Mouse (Mus musculus): Measurements from ENCODE around the gene Pip5k1b. TPM values are rescaled to one million over a fixed set of nuclear protein-coding genes. Genes with fewer than 3 reads are reported as not detected.
A peak's percentile ranks its signal among the peaks of the same experiment; 100 is the strongest.

Gene Pip5k1b
- polyA plus RNA-seq, 1 experiment from 2014 or later: 12.3 TPM

DNA sequence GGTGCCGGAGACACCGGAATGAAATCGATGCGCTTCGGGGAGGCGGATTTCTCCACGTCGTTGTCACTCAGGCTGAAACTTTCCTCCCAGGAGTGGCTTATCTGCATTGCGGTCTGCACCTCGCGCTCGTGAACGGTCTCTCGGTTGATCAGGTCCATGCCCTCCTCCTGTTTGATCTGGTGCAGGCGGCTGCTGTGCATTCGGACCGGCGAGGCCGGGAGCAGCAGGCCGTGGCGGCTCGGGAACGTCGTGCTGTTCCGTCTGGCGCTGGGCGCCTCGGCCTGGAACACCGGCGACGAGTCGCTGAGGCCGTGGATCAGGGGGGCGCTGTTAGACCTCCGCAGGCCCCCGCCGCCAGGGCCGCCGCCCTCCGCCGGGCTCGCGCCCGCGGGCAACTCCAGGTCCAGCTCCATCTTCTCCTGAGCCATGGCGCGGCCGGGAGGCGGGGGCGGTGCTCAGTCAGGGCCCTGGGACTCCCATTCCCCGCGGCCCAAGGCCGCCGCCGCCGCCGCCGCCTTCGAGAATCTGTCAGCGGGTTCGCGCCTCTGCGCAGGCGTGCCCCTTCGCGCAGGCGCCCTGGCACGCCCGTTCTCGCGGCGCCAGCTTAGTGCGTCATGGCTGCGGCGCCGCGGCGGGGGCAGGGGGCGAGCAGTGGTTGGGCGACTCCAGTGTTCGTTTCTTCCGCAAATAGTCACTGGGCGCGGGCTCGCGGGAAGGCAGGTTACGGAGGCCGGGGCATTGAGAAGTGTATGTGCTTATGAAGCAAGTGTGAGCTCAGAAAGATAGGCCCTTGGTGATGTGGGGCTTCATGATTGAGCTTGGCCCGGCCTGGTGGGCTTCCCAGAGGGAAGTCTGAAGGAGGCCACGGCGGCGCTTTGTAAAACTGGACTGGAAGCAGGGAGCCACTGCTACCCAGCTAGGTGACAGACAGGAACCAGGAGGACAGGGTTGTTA is 78.5 kb downstream of the Pip5k1b start, which contains the start of gene Fam122a:
Gene Fam122a, minus strand, starts transcription at position 428 of the 954 bp plus-strand sequence.
- peak within 1 kb of the TSS; percentile 91 for H3K4me2 ChIP-seq
- no peaks in the 10 kb centered on the region; the same call in 1 of the 2 replicates for H3K36me3 ChIP-seq (ENCODE audit: control insufficient read depth, insufficient read depth, low read length)
- peak within 1 kb of the TSS; percentile 50 for H3K4me3 ChIP-seq (ENCODE audit: low read depth, low read length)
- H3K27me3 ChIP-seq (ENCODE audit: control insufficient read depth, insufficient read depth, low read length): no peaks in the 10 kb centered on the region
- peak within 1 kb of the TSS; percentile 95 for H3K27ac ChIP-seq (ENCODE audit: low read depth, low read length)
- no peaks in the 10 kb centered on the region for H3K9me3 ChIP-seq (replicated peaks; ENCODE audit: control insufficient read depth, low read length)
- peaks cover 14% of the 10 kb centered on the region for H3K4me1 ChIP-seq (ENCODE audit: control insufficient read depth, insufficient read depth, low read length)
- WGBS (ENCODE audit: insufficient replicate concordance): under 1% methylated on average over 92 of the region's 92 CpGs
- ATAC-seq (replicated peaks; ENCODE audit: insufficient number of reproducible peaks, low FRiP score, low TSS enrichment): peak; percentile 92
- peak within 1 kb of the TSS; percentile 90 for H3K9ac ChIP-seq (ENCODE audit: low read depth, low read length)

DNA sequence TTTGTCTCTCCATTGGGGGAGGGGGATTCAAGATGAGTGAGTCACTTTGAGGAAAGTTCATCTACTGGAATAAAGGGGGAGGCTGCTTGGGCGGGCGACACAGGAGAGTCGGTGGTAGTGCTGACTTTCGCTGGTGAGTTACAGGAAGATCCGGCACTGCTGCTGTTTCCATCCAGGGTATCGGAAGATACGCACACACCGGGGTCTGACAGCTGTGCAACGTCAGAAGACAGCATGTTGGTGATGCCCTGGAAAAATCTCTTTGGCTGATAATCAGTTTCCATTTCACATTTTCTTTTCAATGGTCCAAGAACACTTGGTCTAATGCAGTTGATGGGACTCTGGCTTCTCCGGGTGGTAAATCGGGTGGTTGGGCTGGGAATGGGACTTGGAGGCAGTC is 79.2 kb downstream of the Pip5k1b start:
- no peak for ATAC-seq (replicated peaks; ENCODE audit: insufficient number of reproducible peaks, low FRiP score, low TSS enrichment)
- Histone ChIP-seq H3K4me2 (peak overlapping the region; percentile 91), H3K36me3 (ENCODE audit: control insufficient read depth, insufficient read depth, low read length) (no peaks in the 10 kb centered on the region; the same call in 1 of the 2 replicates), H3K27ac (ENCODE audit: low read depth, low read length) (peak overlapping the region; percentile 95), H3K27me3 (ENCODE audit: control insufficient read depth, insufficient read depth, low read length) (no peaks in the 10 kb centered on the region), H3K4me3 (ENCODE audit: low read depth, low read length) (peak overlapping the region; percentile 50), H3K4me1 (ENCODE audit: control insufficient read depth, insufficient read depth, low read length) (peaks cover 14% of the 10 kb centered on the region), H3K9ac (ENCODE audit: low read depth, low read length) (peak overlapping the region; percentile 90), H3K9me3 (replicated peaks; ENCODE audit: control insufficient read depth, low read length) (no peaks in the 10 kb centered on the region)
- WGBS (ENCODE audit: insufficient replicate concordance): under 1% methylated on average over 11 of the region's 11 CpGs

DNA sequence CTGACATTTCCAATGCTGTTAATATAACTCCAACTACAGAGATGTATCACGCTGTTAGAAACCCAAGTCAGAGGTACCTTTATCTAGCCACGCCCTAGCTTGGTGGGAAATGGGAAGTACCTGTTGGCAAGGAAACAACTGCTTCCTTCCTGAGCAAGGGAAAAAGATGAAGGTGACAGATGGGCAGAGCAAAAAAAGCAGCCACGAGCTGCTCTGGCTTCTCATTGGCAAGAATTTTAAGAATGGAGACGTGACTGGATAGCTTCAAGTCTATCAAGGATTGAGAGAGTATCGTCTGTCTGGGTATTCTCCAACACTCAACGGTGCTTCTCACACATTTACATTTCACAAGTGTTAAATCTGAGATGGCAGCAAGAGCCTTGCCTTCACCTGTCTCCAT is 80.4 kb downstream of the Pip5k1b start:
- no peak for ATAC-seq (replicated peaks; ENCODE audit: insufficient number of reproducible peaks, low FRiP score, low TSS enrichment)
- peaks cover 14% of the 10 kb centered on the region for H3K4me1 ChIP-seq (ENCODE audit: control insufficient read depth, insufficient read depth, low read length)
- H3K36me3 ChIP-seq (ENCODE audit: control insufficient read depth, insufficient read depth, low read length): no peaks in the 10 kb centered on the region; the same call in 1 of the 2 replicates
- H3K27me3 ChIP-seq (ENCODE audit: control insufficient read depth, insufficient read depth, low read length): no peaks in the 10 kb centered on the region
- 44% methylated on average over 6 of the region's 6 CpGs for WGBS (ENCODE audit: insufficient replicate concordance)
- H3K9ac ChIP-seq (ENCODE audit: low read depth, low read length): no peak overlapping the region
- H3K27ac ChIP-seq (ENCODE audit: low read depth, low read length): no peak overlapping the region
- H3K4me2 ChIP-seq: peak overlapping the region; percentile 49
- no peak overlapping the region for H3K4me3 ChIP-seq (ENCODE audit: low read depth, low read length)
- no peaks in the 10 kb centered on the region for H3K9me3 ChIP-seq (replicated peaks; ENCODE audit: control insufficient read depth, low read length)

DNA sequence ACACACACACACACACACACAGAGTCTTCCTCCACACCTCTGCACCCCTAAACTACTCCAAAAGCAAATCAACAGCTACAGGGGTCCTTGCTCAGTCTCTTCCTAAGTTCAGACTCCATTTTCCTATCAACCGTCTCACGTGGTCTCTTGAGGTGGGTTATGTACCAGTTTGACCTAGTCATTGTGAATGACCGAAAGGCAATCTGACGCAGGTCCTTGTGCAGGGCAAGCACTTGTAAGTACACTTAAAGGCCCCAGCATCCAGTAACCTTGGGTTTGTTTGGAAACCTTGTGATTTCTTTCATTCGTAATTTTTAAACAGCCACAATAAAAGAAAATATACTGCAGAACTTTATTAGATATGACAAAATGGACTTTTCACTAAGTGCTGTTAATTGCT is 83.2 kb downstream of the Pip5k1b start:
- Histone ChIP-seq H3K4me1 (ENCODE audit: control insufficient read depth, insufficient read depth, low read length) (peaks cover 22% of the 10 kb centered on the region), H3K36me3 (ENCODE audit: control insufficient read depth, insufficient read depth, low read length) (no peaks in the 10 kb centered on the region; the same call in 1 of the 2 replicates), H3K4me3 (ENCODE audit: low read depth, low read length) (no peak overlapping the region), H3K4me2 (no peak overlapping the region), H3K9me3 (replicated peaks; ENCODE audit: control insufficient read depth, low read length) (no peaks in the 10 kb centered on the region), H3K27me3 (ENCODE audit: control insufficient read depth, insufficient read depth, low read length) (no peaks in the 10 kb centered on the region), H3K9ac (ENCODE audit: low read depth, low read length) (no peak overlapping the region), H3K27ac (ENCODE audit: low read depth, low read length) (no peak overlapping the region)
- no peak for ATAC-seq (replicated peaks; ENCODE audit: insufficient number of reproducible peaks, low FRiP score, low TSS enrichment)
- WGBS (ENCODE audit: insufficient replicate concordance): 90% methylated on average over 5 of the region's 5 CpGs

DNA sequence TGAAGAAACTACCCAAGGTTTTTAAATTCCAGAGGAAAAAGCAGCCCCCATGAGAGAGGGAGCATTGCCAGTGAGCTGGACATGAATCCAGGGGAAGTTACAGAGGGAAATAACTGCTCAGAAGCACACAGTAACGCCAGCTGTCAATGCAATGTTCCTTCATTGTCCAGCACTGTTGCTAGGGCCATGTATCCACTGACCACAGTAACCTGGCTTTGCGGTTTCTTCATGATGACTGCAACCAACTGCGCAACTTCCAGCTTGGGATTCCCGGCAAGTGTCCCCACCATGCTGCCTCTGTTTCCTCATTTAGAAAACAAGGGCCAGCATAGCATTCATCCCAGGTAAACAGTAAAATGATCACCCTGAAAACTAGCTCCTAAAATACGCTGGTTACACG is 84.1 kb downstream of the Pip5k1b start:
- Histone ChIP-seq H3K4me1 (ENCODE audit: control insufficient read depth, insufficient read depth, low read length) (peaks cover 22% of the 10 kb centered on the region), H3K27me3 (ENCODE audit: control insufficient read depth, insufficient read depth, low read length) (no peaks in the 10 kb centered on the region), H3K36me3 (ENCODE audit: control insufficient read depth, insufficient read depth, low read length) (no peaks in the 10 kb centered on the region; the same call in 1 of the 2 replicates), H3K4me2 (no peak overlapping the region), H3K9me3 (replicated peaks; ENCODE audit: control insufficient read depth, low read length) (no peaks in the 10 kb centered on the region), H3K27ac (ENCODE audit: low read depth, low read length) (no peak overlapping the region), H3K9ac (ENCODE audit: low read depth, low read length) (no peak overlapping the region), H3K4me3 (ENCODE audit: low read depth, low read length) (no peak overlapping the region)
- 88% methylated on average over 6 of the region's 6 CpGs for WGBS (ENCODE audit: insufficient replicate concordance)
- no peak for ATAC-seq (replicated peaks; ENCODE audit: insufficient number of reproducible peaks, low FRiP score, low TSS enrichment)

DNA sequence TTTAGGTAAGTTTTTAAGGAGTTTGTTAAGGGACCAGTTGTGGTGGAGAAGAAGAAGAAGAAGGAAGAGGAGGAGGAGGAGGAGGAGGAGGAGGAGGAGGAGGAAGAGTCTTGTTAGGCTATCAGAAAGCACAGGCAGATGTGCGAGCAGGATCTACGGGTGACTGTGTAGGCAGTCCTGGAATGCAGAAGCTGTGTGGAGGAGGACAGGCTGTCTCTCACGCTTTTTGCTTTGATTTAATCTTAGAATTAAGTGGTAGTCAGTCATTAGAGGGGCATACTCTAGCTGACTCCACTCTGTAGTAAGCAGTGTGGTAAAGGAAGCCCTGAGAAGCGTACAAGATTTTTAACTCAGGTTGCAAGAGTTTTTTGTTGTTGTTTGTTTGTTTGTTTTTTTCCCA is 86.5 kb downstream of the Pip5k1b start:
- peak overlapping the region; percentile 65; the same call in 1 of the 2 replicates for H3K27ac ChIP-seq (ENCODE audit: low read depth, low read length)
- H3K9me3 ChIP-seq (replicated peaks; ENCODE audit: control insufficient read depth, low read length): no peaks in the 10 kb centered on the region
- no peak for ATAC-seq (replicated peaks; ENCODE audit: insufficient number of reproducible peaks, low FRiP score, low TSS enrichment)

GRCm38 (mm10) chr19:24468616-24469015 is 87.1 kb downstream of the Pip5k1b start:
- H3K9me3 ChIP-seq (replicated peaks; ENCODE audit: control insufficient read depth, low read length): no peaks in the 10 kb centered on the region
- no peak overlapping the region for H3K9ac ChIP-seq (ENCODE audit: low read depth, low read length)
- H3K4me1 ChIP-seq (ENCODE audit: control insufficient read depth, insufficient read depth, low read length): peaks cover 12% of the 10 kb centered on the region; the same call in 1 of the 2 replicates
- H3K4me3 ChIP-seq (ENCODE audit: low read depth, low read length): no peak overlapping the region
- 60% methylated on average over 3 of the region's 3 CpGs for WGBS (ENCODE audit: insufficient replicate concordance)
- peak overlapping the region; percentile 65; the same call in 1 of the 2 replicates for H3K27ac ChIP-seq (ENCODE audit: low read depth, low read length)
- no peaks in the 10 kb centered on the region for H3K27me3 ChIP-seq (ENCODE audit: control insufficient read depth, insufficient read depth, low read length)
- peak overlapping the region; percentile 23; the same call in 1 of the 2 replicates for H3K4me2 ChIP-seq
- H3K36me3 ChIP-seq (ENCODE audit: control insufficient read depth, insufficient read depth, low read length): no peaks in the 10 kb centered on the region; the same call in 1 of the 2 replicates
- no peak for ATAC-seq (replicated peaks; ENCODE audit: insufficient number of reproducible peaks, low FRiP score, low TSS enrichment)

More for the DNA sequence above, 86.5 kb downstream of the Pip5k1b start:
- no peak overlapping the region; the same call in 1 of the 2 replicates for H3K9ac ChIP-seq (ENCODE audit: low read depth, low read length)
- H3K4me2 ChIP-seq: peak overlapping the region; percentile 23; the same call in 1 of the 2 replicates
- no peaks in the 10 kb centered on the region; the same call in 1 of the 2 replicates for H3K36me3 ChIP-seq (ENCODE audit: control insufficient read depth, insufficient read depth, low read length)
- H3K4me3 ChIP-seq (ENCODE audit: low read depth, low read length): no peak overlapping the region
- peaks cover 12% of the 10 kb centered on the region; the same call in 1 of the 2 replicates for H3K4me1 ChIP-seq (ENCODE audit: control insufficient read depth, insufficient read depth, low read length)
- WGBS (ENCODE audit: insufficient replicate concordance): 46% methylated on average over 4 of the region's 4 CpGs
- no peaks in the 10 kb centered on the region for H3K27me3 ChIP-seq (ENCODE audit: control insufficient read depth, insufficient read depth, low read length)

DNA sequence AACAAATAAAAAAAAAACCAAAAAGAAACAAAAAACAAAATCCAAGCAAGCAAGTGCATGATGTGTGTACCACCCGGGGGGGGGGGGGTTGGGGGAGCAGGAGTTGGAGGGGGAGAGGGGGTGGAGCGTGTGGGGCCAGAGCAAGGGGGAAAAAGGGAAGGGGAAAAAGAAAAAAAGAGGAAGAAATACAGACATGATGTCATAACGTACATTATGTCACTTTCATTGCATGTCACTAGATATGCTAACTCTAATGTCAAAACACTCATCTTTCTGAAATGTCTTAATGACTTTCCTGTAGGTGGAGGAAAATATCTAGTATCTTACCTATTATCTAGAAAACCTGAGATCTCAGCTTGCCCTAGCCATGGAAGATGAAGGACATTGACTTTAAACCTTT is 92.7 kb downstream of the Pip5k1b start:
- no peak overlapping the region for H3K4me3 ChIP-seq (ENCODE audit: low read depth, low read length)
- no peaks in the 10 kb centered on the region for H3K27me3 ChIP-seq (ENCODE audit: control insufficient read depth, insufficient read depth, low read length)
- ATAC-seq (replicated peaks; ENCODE audit: insufficient number of reproducible peaks, low FRiP score, low TSS enrichment): no peak

More for the DNA sequence above, 92.7 kb downstream of the Pip5k1b start:
- no peak overlapping the region for H3K27ac ChIP-seq (ENCODE audit: low read depth, low read length)
- H3K4me1 ChIP-seq (ENCODE audit: control insufficient read depth, insufficient read depth, low read length): 0 out of 2 replicates have a peak, but pooled peaks cover under 1% of the 10 kb centered on the region
- no peaks in the 10 kb centered on the region for H3K36me3 ChIP-seq (ENCODE audit: control insufficient read depth, insufficient read depth, low read length)
- WGBS (ENCODE audit: insufficient replicate concordance): 80% methylated on average over 3 of the region's 3 CpGs
- H3K9me3 ChIP-seq (replicated peaks; ENCODE audit: control insufficient read depth, low read length): no peaks in the 10 kb centered on the region
- no peak overlapping the region for H3K4me2 ChIP-seq
- H3K9ac ChIP-seq (ENCODE audit: low read depth, low read length): no peak overlapping the region

All from heart, embryonic 11.5 days (tissue).